Mouse (Mus musculus): ENCODE measurements at regions not wholly inside any gene's neighbourhood (a gene's known extent, or its start where the extent isn't known, plus 50 kb on each side); places are given as distances from the start of the nearest gene placed in this dataset.

DNA sequence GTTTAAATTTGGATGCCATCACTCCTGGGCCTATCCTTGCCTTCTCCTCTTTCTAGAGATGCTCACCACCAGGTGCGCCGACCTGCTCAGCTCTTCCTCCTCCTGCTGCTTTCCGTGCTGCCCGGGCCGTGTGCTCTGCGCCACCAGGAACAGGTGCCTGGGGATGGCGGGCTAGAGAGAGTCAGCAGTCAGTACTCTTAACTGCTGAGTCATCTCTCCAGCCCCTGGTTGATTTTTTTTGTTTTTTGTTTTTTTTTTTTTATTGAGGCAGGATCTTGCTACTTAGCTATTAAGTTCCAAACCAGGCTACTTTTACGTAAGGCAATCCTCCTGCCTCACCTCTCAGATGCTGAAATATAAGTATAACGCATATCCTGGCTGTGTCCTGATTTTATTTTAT, 59.8 kb upstream of the Larp1 start:
- TF ChIP-seq CTCF (IDR thresholded peaks at IDR 0.05) (no peak), EP300 (IDR thresholded peaks at IDR 0.05) (no peak)
